Mouse (Mus musculus) hindbrain, embryonic 15.5 days (tissue): ENCODE data around the gene Krtap17-1. TPM values are rescaled to one million over a fixed set of nuclear protein-coding genes. Genes with fewer than 3 reads are reported as not detected.
A peak's percentile ranks its signal among the peaks of the same experiment; 100 is the strongest.

Experiments
- ATAC-seq: fragments of 200-750 bp; cut with Nextera tagmentation; 2 replicates; pipeline ENCODE4 v1.8.0; 2017; ENCODE audit warnings: low read depth, moderate number of reproducible peaks, moderate TSS enrichment; ENCODE audit not compliant: low FRiP score
- H3K27ac ChIP-seq: fragments of 300-500 bp; sonication (generic); replicated peaks from 2 replicates; pipeline ENCODE4 v1.5.1; 2015; ENCODE audit warnings: mild to moderate bottlenecking, inconsistent platforms
- H3K27me3 ChIP-seq: fragments of 300-500 bp; sonication (generic); 2 replicates; pipeline ENCODE4 v1.6.1; 2015; ENCODE audit warnings: control low read depth, inconsistent platforms
- H3K36me3 ChIP-seq: fragments of 300-500 bp; sonication (generic); 2 replicates; pipeline ENCODE4 v1.6.1; 2015; ENCODE audit warnings: control low read depth, inconsistent platforms
- H3K4me1 ChIP-seq: fragments of 300-500 bp; sonication (generic); replicated peaks from 2 replicates; pipeline ENCODE4 v1.6.1; 2015; ENCODE audit warnings: control low read depth, inconsistent platforms
- H3K4me2 ChIP-seq: fragments of 300-500 bp; sonication (generic); 2 replicates; pipeline ENCODE4 v1.6.1; 2015; ENCODE audit warnings: moderate library complexity, mild to moderate bottlenecking, inconsistent platforms
- H3K4me3 ChIP-seq: fragments of 300-500 bp; sonication (generic); 2 replicates; pipeline ENCODE4 v1.5.1; 2015; ENCODE audit warnings: mild to moderate bottlenecking, inconsistent platforms
- H3K9ac ChIP-seq: fragments of 300-500 bp; sonication (generic); 2 replicates; pipeline ENCODE4 v1.6.1; 2015; ENCODE audit warnings: inconsistent platforms
- H3K9me3 ChIP-seq: fragments of 300-500 bp; sonication (generic); 2 replicates; pipeline ENCODE4 v1.6.1; 2016; ENCODE audit warnings: control low read depth, inconsistent platforms
- WGBS: fragments of 180-500 bp; shearing (Covaris S2); methylation state at CpG from one replicate; pipeline ENCODE4 v1.1.7; 2015; 5-methylcytosine and 5-hydroxymethylcytosine counted together
- polyA plus RNA-seq: library from polyadenylated mRNA; unstranded; fragments of >200 nt; fragmentation: Nextera tagmentation; extraction: Ambion mirVana; gene quantifications from 2 replicates; pipeline ENCODE4 v1.2.1, GENCODE M21; 2015

Krtap17-1 gene
- polyA plus RNA-seq, 1 experiment from 2014 or later = 1.2 TPM

DNA sequence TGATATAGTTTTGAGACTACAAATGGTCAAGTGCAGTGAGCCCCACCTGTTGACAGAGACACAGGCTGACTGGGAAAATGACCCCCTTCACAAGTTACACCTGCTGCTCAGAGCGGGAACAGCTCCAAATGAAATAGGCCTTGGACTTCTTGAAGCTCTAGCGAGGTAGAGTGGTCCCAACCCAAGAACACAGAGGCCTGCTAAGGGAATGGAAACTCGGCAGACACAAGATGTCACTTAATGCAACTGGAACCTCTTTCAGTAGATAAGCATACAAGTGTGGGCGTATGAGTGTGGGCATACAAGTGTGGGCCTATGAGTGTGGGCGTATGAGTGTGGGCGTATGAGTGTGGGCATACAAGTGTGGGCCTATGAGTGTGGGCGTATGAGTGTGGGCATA is 5.3 kb upstream of the Krtap17-1 start:
- Histone ChIP-seq H3K9ac (no peak overlapping the region), H3K4me1 (peaks cover 1% of the 10 kb centered on the region; the same call in 1 of the 2 replicates), H3K4me3 (no peak overlapping the region), H3K4me2 (no peak overlapping the region), H3K27ac (no peak overlapping the region), H3K36me3 (no peaks in the 10 kb centered on the region), H3K9me3 (no peaks in the 10 kb centered on the region), H3K27me3 (no peaks in the 10 kb centered on the region)
- no peak for ATAC-seq
- 95% methylated on average over 7 of the region's 7 CpGs for WGBS

DNA sequence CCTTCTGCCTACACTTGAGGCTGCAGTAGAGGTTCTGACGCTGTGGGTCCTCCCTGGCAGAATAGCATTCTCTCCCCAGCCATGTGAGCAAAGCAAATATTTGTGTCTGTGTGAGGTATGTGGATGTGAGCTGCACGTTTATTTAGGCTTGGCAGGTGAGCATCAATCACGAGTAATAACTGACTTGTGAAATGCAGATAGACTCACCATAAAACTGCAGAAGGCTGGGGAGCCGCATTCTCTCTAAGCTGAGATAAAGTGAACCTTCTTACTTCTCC is 529 bp upstream of the Krtap17-1 start:
- no peak for ATAC-seq
- no peak overlapping the region for H3K4me3 ChIP-seq
- H3K27me3 ChIP-seq = no peaks in the 10 kb centered on the region; the same call in 1 of the 2 replicates
- H3K9ac ChIP-seq = no peak overlapping the region
- peak overlapping the region; percentile 51; the same call in 1 of the 2 replicates for H3K4me2 ChIP-seq
- 61% methylated on average over 4 of the region's 4 CpGs for WGBS
- 0 out of 2 replicates have a peak overlapping the region, but pooled peaks have one; percentile 30 for H3K27ac ChIP-seq
- no peaks in the 10 kb centered on the region for H3K36me3 ChIP-seq
- peaks cover 10% of the 10 kb centered on the region; the same call in 1 of the 2 replicates for H3K4me1 ChIP-seq
- no peaks in the 10 kb centered on the region for H3K9me3 ChIP-seq

DNA sequence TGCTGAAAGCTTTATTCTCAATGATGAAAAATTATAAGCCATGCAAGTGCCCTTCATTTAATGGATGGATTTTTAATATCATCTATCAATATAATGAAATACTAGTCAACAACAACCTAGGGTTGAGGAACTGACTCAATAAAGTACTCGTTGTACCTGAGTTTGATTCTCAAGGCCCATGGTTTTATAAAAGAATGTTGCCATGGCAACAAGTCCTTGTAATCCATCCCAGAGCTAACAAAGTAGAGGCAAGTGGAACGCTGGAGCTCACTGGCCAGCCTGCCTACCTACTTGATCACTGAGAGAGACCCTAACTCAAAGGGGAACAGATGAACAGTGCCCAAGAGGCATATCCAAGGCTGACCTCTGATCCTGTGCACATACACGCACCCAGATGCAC is 3.2 kb downstream of the Krtap17-1 start:
- no peak overlapping the region for H3K4me2 ChIP-seq
- H3K36me3 ChIP-seq = no peaks in the 10 kb centered on the region
- H3K27ac ChIP-seq = no peak overlapping the region
- no peaks in the 10 kb centered on the region; the same call in 1 of the 2 replicates for H3K27me3 ChIP-seq
- peaks cover 12% of the 10 kb centered on the region; the same call in 1 of the 2 replicates for H3K4me1 ChIP-seq
- WGBS = 68% methylated on average over 3 of the region's 3 CpGs
- H3K4me3 ChIP-seq = no peak overlapping the region
- no peaks in the 10 kb centered on the region for H3K9me3 ChIP-seq
- H3K9ac ChIP-seq = no peak overlapping the region
- ATAC-seq = no peak

DNA sequence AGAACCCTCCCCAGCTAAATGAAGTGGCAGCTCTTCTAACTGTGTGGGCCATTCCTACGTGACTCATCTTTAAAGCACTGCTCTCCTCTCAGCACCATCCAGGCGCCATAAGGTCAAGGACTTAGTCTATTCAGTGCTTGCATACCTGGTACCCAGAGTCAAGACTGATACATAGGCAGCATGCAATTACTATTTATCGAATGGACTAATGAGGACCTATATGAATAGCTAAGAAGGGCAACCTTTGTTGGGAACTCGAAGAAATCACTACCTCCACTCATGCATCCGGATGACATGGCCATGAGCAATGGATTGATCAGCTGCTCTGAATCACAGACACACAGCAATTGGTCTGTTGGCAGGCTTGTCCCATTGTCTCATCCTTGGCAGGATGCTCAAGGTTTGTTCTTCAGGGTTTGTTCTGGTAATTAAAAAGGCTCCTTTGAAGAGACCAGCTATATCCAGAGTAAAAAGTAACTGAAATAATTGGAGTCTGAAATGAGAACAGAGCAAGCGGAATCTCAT is 3.9 kb downstream of the Krtap17-1 start:
- no peak for ATAC-seq
- WGBS = 87% methylated on average over 6 of the region's 6 CpGs
- H3K27me3 ChIP-seq = no peaks in the 10 kb centered on the region; the same call in 1 of the 2 replicates

DNA sequence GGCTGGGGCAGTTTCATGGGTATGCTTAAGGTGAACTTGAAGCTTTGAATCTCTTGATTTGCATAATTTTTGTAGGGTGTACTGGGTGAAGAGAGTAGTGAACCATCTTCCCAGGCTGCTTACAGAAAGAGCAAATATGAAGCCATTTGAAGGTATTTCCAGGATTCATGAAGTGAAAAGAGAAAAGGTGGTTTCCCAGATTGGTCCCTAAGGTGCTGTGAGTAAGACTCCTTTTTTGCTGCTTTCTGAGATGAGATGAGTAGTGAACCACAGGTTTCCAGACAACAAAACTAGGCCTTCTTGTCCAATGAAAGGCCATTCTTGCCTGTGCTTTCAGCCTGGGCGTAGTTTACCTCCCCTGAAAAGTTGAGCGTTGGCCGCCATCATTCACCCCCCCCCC is 5.3 kb downstream of the Krtap17-1 start:
- Histone ChIP-seq H3K9me3 (no peaks in the 10 kb centered on the region), H3K27ac (no peak overlapping the region), H3K9ac (no peak overlapping the region), H3K36me3 (no peaks in the 10 kb centered on the region), H3K4me2 (no peak overlapping the region), H3K4me3 (no peak overlapping the region), H3K27me3 (no peaks in the 10 kb centered on the region; the same call in 1 of the 2 replicates), H3K4me1 (0 out of 2 replicates have a peak, but pooled peaks cover 7% of the 10 kb centered on the region)
- no peak for ATAC-seq
- 94% methylated on average over 3 of the region's 3 CpGs for WGBS

More for the DNA sequence above, 3.9 kb downstream of the Krtap17-1 start:
- no peak overlapping the region for H3K4me2 ChIP-seq
- H3K9ac ChIP-seq = no peak overlapping the region
- no peak overlapping the region for H3K27ac ChIP-seq
- H3K4me3 ChIP-seq = no peak overlapping the region
- no peaks in the 10 kb centered on the region for H3K9me3 ChIP-seq
- peaks cover 14% of the 10 kb centered on the region; the same call in 1 of the 2 replicates for H3K4me1 ChIP-seq
- H3K36me3 ChIP-seq = no peaks in the 10 kb centered on the region

DNA sequence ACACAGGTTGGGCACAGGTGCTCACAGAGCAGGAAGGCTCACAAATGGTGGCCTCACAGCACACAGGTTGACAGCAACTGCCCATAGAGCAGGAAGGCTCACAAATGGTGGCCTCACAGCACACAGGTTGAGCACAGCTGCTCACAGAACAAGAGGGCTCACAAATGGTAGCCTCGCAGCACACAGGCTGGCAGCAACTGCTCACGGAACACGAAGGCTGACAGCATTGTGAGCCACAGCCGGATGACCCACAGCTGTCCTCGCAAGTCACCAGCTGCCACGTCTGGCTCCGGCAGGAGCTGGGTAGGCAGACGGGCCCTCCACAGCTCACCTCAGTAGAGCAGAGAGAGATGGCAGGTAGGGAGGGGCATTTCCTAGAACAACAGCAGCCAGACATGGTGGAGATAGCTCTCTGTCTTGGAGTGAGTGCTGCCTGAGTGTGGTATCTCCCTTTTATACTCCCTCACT is 7.6 kb downstream of the Krtap17-1 start, which contains the start of gene Krtap16-1:
Gene Krtap16-1, minus strand, starts transcription at position 418 of the 468 bp plus-strand sequence.
- no peak within 1 kb of the TSS for H3K4me3 ChIP-seq
- H3K9me3 ChIP-seq = no peaks in the 10 kb centered on the region
- H3K27ac ChIP-seq = peak within 1 kb of the TSS; percentile 74
- no peak within 1 kb of the TSS for H3K4me2 ChIP-seq
- H3K9ac ChIP-seq = no peak within 1 kb of the TSS
- H3K27me3 ChIP-seq = no peaks in the 10 kb centered on the region
- H3K4me1 ChIP-seq = 0 out of 2 replicates have a peak, but pooled peaks cover 4% of the 10 kb centered on the region
- no peaks in the 10 kb centered on the region for H3K36me3 ChIP-seq
- ATAC-seq = no peak; the same call in 1 of the 2 replicates
- 81% methylated on average over 8 of the region's 8 CpGs for WGBS

DNA sequence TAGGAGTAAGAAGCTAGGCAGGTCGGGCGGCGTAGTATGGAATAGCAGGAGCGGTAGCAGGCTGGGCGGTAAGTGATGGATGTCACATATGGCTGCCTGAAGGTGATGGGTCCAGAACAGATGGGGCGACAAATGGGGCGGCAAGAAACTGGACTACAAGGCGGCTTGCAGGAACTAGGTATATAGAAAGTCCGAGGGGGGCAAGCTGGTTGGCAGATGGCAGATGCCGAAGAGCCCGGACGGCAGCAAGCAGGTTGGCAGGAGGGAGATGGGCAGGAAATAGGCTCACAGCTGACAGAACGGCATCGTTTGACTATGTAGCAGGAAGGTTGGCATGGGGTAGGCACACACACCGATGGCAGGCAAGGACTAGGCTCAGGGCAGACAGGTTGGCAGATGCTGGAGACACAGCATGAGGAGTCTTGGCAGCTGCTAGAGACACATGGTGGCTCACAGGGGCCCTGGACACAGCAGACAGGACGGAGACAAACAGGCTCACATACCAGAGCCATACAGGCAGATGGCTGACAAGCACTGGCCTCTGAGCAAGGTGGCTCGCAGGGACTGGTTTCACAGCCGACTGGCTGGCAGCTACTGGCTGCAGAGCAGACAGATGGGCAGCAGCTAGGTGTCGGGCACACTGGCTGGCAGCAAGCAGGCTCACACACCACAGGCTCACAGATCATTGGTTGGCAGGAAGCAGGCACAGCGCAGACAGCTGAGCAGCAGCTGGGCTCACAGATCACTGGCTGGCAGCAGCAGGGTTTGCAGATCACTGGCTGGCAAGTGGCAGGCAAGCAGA is 8.3 kb downstream of the Krtap17-1 start:
- Histone ChIP-seq H3K4me3 (no peak overlapping the region), H3K36me3 (no peaks in the 10 kb centered on the region), H3K27ac (peak overlapping the region; percentile 74), H3K4me1 (0 out of 2 replicates have a peak, but pooled peaks cover 4% of the 10 kb centered on the region), H3K27me3 (no peaks in the 10 kb centered on the region), H3K4me2 (no peak overlapping the region), H3K9ac (no peak overlapping the region), H3K9me3 (no peaks in the 10 kb centered on the region)
- ATAC-seq = peak; percentile 93
- WGBS = 63% methylated on average over 20 of the region's 20 CpGs

DNA sequence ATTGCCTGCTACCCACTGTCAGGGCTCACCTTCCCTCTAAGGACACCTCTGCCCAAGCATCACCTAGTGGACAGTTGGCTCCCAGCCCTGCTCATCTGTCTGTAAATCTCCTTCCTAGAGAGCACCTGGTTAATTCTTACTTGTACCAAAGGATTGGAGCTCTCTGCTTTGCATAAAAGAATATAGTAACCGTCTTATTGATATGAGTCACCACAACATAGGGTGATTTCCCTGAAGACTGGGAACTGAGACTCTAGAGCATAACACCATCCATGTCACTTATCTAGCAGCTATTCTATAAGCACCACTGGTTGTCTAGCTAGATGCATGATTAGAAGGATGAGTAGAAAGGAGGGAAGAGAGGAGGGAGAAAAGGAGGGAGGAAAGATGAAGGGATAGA is 10.4 kb downstream of the Krtap17-1 start:
- 0 out of 2 replicates have a peak, but pooled peaks cover 4% of the 10 kb centered on the region for H3K4me1 ChIP-seq
- H3K4me3 ChIP-seq = no peak overlapping the region
- no peak overlapping the region for H3K4me2 ChIP-seq
- no peak overlapping the region for H3K27ac ChIP-seq
- WGBS = 96% methylated on average over 1 of the region's 1 CpGs
- H3K27me3 ChIP-seq = no peaks in the 10 kb centered on the region
- no peak overlapping the region for H3K9ac ChIP-seq
- no peak for ATAC-seq
- no peaks in the 10 kb centered on the region for H3K9me3 ChIP-seq
- H3K36me3 ChIP-seq = no peaks in the 10 kb centered on the region

DNA sequence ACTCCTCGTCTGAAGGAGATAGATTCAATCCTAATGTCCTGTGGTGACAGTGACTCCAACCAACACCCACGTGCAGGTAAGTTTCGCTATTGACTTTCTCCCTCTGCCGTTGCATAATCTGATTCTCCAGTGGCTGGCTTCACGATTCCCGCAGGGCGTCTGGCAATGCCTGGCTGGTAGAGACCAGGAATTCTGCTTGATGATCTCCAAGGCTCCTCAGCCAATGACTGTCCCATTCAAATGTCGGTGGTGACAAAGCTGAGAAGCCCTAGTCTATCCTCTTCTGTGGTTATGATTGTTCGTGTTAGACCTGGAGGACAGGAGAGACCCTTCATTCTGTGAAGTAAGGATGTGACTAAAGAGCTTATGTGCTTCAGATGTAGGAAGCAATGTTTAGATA is 11.1 kb downstream of the Krtap17-1 start:
- no peaks in the 10 kb centered on the region for H3K9me3 ChIP-seq
- ATAC-seq = no peak
- 89% methylated on average over 9 of the region's 9 CpGs for WGBS
- no peaks in the 10 kb centered on the region for H3K36me3 ChIP-seq
- no peak overlapping the region for H3K9ac ChIP-seq
- no peak overlapping the region for H3K4me3 ChIP-seq
- no peaks in the 10 kb centered on the region for H3K27me3 ChIP-seq
- H3K4me2 ChIP-seq = no peak overlapping the region
- H3K4me1 ChIP-seq = 0 out of 2 replicates have a peak, but pooled peaks cover 4% of the 10 kb centered on the region
- H3K27ac ChIP-seq = no peak overlapping the region

DNA sequence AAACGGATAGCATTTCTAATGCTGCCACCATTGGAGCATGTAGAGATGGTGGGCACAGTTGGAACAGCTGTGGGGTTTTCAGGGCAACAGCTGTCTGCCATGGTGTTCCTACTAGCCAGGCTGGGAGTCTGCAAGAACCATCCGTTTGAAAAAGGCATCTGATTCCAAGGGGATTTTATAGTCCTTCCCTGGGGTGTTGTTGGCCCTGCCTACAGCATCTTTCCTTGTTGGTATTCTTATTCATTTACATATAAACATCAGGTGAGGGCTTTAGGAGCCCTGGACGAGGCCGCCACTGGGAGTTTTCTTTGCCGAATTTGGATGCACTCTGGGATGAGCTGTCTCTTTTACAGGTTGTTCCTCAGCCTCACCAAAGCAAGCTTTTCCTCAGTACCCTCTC is 14.8 kb downstream of the Krtap17-1 start, which contains the start of gene Krtap29-1:
Gene Krtap29-1, minus strand, starts transcription at position 101 of the 400 bp plus-strand sequence.
- Histone ChIP-seq H3K4me2 (no peak within 1 kb of the TSS), H3K4me3 (no peak within 1 kb of the TSS), H3K27me3 (no peaks in the 10 kb centered on the region), H3K36me3 (no peaks in the 10 kb centered on the region), H3K9ac (no peak within 1 kb of the TSS), H3K4me1 (no peaks in the 10 kb centered on the region), H3K9me3 (peaks cover 3% of the 10 kb centered on the region; the same call in 1 of the 2 replicates), H3K27ac (no peak within 1 kb of the TSS)
- ATAC-seq = no peak
- 69% methylated on average over 5 of the region's 5 CpGs for WGBS

DNA sequence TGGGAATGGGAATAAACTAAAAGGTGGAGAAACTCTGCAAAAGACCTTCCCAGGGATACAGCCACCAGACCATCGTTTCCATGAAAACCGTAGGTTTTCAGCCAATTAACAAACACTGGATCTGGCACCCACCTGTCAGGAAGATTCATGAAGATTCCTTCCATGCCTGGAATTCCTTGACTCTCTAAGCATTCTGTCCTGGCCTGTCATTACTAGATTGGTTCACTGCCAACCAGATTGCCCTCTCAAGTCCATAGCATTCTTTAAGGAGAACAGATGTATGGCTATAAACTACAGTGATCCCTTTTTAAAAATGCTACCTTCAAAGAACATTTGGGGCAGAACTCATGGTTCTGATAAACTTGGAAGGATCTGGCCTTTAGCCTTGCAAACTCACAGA is 27.8 kb downstream of the Krtap17-1 start:
- 78% methylated on average over 2 of the region's 2 CpGs for WGBS
- Histone ChIP-seq H3K4me2 (no peak overlapping the region), H3K9ac (no peak overlapping the region), H3K4me3 (no peak overlapping the region), H3K27me3 (no peaks in the 10 kb centered on the region), H3K4me1 (no peaks in the 10 kb centered on the region), H3K27ac (no peak overlapping the region), H3K9me3 (no peaks in the 10 kb centered on the region), H3K36me3 (no peaks in the 10 kb centered on the region)
- ATAC-seq = no peak

DNA sequence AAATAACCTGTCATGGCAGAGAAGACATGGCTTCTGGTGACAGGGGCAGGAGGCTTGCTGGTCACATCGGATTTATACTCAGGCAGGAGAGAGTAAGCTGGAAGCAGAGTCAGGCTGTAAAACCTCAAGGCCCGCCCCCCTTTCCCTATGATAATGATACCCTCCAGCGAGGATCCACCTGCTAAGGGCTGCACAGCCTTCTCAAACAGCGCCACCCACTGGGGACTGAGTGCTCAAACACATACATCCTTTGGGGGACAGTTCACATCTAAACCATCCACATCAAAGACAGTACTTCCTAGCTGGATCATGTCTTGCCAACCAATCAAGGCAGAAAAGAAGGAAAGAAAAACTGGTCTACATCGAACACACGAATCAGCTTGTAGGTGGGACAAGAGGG is 29.6 kb downstream of the Krtap17-1 start:
- H3K27ac ChIP-seq = no peak overlapping the region
- no peak overlapping the region for H3K9ac ChIP-seq
- H3K4me1 ChIP-seq = no peaks in the 10 kb centered on the region
- no peaks in the 10 kb centered on the region for H3K36me3 ChIP-seq
- no peak overlapping the region for H3K4me3 ChIP-seq
- 64% methylated on average over 6 of the region's 6 CpGs for WGBS
- no peak for ATAC-seq
- H3K9me3 ChIP-seq = no peaks in the 10 kb centered on the region
- no peak overlapping the region for H3K4me2 ChIP-seq
- H3K27me3 ChIP-seq = no peaks in the 10 kb centered on the region
